Comparison of ENCODE assay signal across 8 mouse cellular contexts in the genomic region with DNA sequence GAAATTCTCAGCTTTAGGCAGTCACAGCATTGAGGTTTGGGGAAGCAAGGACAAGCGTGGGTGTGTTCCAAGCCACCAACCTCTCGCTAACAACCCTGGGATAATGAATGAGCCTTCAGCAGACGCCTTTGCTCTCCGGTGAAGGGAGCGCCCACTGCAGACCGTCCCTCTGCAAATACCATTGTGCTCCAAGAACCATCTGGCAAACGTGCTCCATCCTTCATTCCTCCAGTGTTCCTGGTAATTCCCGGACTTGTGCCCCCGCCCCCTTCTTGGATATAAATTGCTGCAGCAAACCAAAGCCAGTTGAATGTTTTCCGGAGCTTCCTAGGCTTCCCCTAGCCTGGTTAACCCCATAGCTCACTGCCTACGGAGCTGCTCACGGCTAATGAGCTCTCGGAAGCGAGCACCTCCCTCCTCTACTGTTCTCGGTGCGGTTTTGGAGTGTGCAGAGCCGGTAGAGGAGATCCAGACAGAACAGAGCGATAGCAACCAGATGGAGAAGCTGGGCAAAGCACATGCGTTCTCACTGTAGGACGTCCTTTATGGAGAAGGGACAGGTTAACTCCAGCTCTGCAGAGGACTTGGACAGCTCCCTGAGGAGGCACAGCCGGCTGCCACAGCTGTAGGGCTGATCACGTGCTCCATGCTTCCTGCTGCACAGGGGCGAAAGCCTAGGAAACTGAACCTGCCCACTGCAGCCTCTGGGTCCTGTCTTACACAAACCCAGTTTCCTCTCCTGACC. TPM values are rescaled to one million over a fixed set of nuclear protein-coding genes. Genes with fewer than 3 reads are reported as not detected.
DNase-seq lines count a peak whose midpoint lies in the region; TF ChIP-seq lines count a peak whose summit lies in the region.

No protein-coding gene starts in this region.

- peaks cover 3% of the 10 kb centered on the region; the same call in 1 of the 2 replicates for H3K9me3 ChIP-seq in ES-Bruce4 (replicated peaks; ENCODE audit: control insufficient read depth, insufficient read depth, low read length, poor library complexity, severe bottlenecking)

- TF ChIP-seq CTCF in ES-Bruce4 (IDR thresholded peaks at IDR 0.05; ENCODE audit: low read depth, low read length) = no peak

- no peak overlapping the region for H3K27ac ChIP-seq in ES-Bruce4 (ENCODE audit: insufficient read depth, low read length)

- H3K4me1 ChIP-seq in ES-Bruce4 (ENCODE audit: control insufficient read depth, insufficient read depth, low read length) = no peaks in the 10 kb centered on the region

- no peak for TF ChIP-seq EP300 in ES-Bruce4 (IDR thresholded peaks at IDR 0.05; ENCODE audit: insufficient read depth, low read depth, low read length)

- no peaks in the 10 kb centered on the region for H3K27me3 ChIP-seq in ES-Bruce4 (ENCODE audit: control insufficient read depth, insufficient read depth, low read length, poor library complexity, severe bottlenecking)

- no peaks in the 10 kb centered on the region for H3K36me3 ChIP-seq in ES-Bruce4 (ENCODE audit: control insufficient read depth, insufficient read depth, low read length, poor library complexity, severe bottlenecking)

- H3K9ac ChIP-seq in ES-Bruce4 (ENCODE audit: low read depth, poor library complexity, severe bottlenecking) = no peak overlapping the region

- peak overlapping the region; percentile 24; the same call in 1 of the 2 replicates for H3K4me3 ChIP-seq in ES-Bruce4 (ENCODE audit: low read depth, low read length)

- no peak for TF ChIP-seq POLR2A in ES-Bruce4 (IDR thresholded peaks at IDR 0.05; ENCODE audit: insufficient read depth, low read length)

- DNase-seq in cerebellum, adult 11 months = peak; percentile 13
- DNase-seq in forelimb bud, embryonic 11.5 days (ENCODE audit: low read depth, low spot score) = peak; percentile 60
- peak; percentile 30 for DNase-seq in induced T-regulatory cell, adult 2 months (ENCODE audit: low read depth)
- peak; percentile 43 to 68 for DNase-seq in left cerebral cortex, adult 8-10 months (ENCODE audit: low spot score in 2 of 2)
- DNase-seq in lung, postnatal 4 days = peak; percentile 40 to 71
- peak; percentile 65 for DNase-seq in right cerebral cortex, postnatal 25 days
- no peak for DNase-seq in c-Kit-positive CD71-positive TER-119-positive erythroid progenitor cells, embryonic 14.5 days (ENCODE audit: low spot score)

RNA-seq across cellular contexts. Expression of a gene that starts 10.8 kb away (rescaled TPM):
- 0.29 and 0.69 TPM in 2 replicates for polyA plus RNA-seq in ES-Bruce4 (2011; ENCODE audit: insufficient read depth, insufficient read length, low read depth, missing spikeins)
- total RNA-seq in left cerebral cortex, adult 8-10 months (2022) = 10 to 100 TPM; 23.0 to 29.2 (median 24.2) TPM
